Mouse (Mus musculus): ENCODE data around the gene D930007J09Rik. TPM values are rescaled to one million over a fixed set of nuclear protein-coding genes. Genes with fewer than 3 reads are reported as not detected.

D930007J09Rik gene
- not detected in 2 replicates for polyA plus RNA-seq (2015; fragmentation: Nextera tagmentation; extraction: Ambion mirVana)

- peak within 1 kb of the TSS; percentile 89 for H3K27ac ChIP-seq (replicated peaks)
- no peaks in the 10 kb centered on the region for H3K27me3 ChIP-seq (ENCODE audit: control insufficient read depth, insufficient read depth, low read length)
- ATAC-seq (ENCODE audit: low FRiP score, low TSS enrichment) (peak; percentile 43), DNase-seq (ENCODE audit: low spot score) (peak; percentile 58)
- H3K9ac ChIP-seq (ENCODE audit: low read length): peak within 1 kb of the TSS; percentile 86
- WGBS: 0% methylated on average over 64 of the region's 95 CpGs
- peak within 1 kb of the TSS; percentile 80 for H3K4me3 ChIP-seq (ENCODE audit: low read depth, low read length)
- H3K4me2 ChIP-seq (replicated peaks; ENCODE audit: low read depth): peak within 1 kb of the TSS; percentile 88
- H3K36me3 ChIP-seq (ENCODE audit: control insufficient read depth, insufficient read depth, low read length): no peaks in the 10 kb centered on the region
- no peak for TF ChIP-seq CTCF (IDR thresholded peaks at IDR 0.05; ENCODE audit: low read depth)
- no peak for TF ChIP-seq EP300 (optimal IDR thresholded peaks at IDR 0.05)
- 0 out of 2 replicates have a peak, but pooled peaks cover 2% of the 10 kb centered on the region for H3K4me1 ChIP-seq (replicated peaks; ENCODE audit: control insufficient read depth, insufficient read depth)
- no peaks in the 10 kb centered on the region for H3K9me3 ChIP-seq (ENCODE audit: control insufficient read depth, low read length)
These were observed at the start of gene D930007J09Rik for GRCm38 (mm10) chr13:32802259-32803081. Gene D930007J09Rik, minus strand, starts transcription at chr13:32802849.

- TF ChIP-seq CTCF (IDR thresholded peaks at IDR 0.05; ENCODE audit: low read depth) (peak; percentile 88), EP300 (optimal IDR thresholded peaks at IDR 0.05) (no peak)
- H3K27me3 ChIP-seq (ENCODE audit: control insufficient read depth, insufficient read depth, low read length): no peaks in the 10 kb centered on the region
- H3K9me3 ChIP-seq (ENCODE audit: control insufficient read depth, low read length): no peaks in the 10 kb centered on the region
- H3K9ac ChIP-seq (ENCODE audit: low read length): no peak overlapping the region
- no peaks in the 10 kb centered on the region; the same call in 1 of the 2 replicates for H3K4me1 ChIP-seq (replicated peaks; ENCODE audit: control insufficient read depth, insufficient read depth)
- ATAC-seq (ENCODE audit: low FRiP score, low TSS enrichment): no peak; the same call in 1 of the 2 replicates
- WGBS: 11% methylated on average over 7 of the region's 7 CpGs
- H3K36me3 ChIP-seq (ENCODE audit: control insufficient read depth, insufficient read depth, low read length): no peaks in the 10 kb centered on the region
- peak; percentile 57 for DNase-seq (ENCODE audit: low spot score)
- H3K27ac ChIP-seq (replicated peaks): no peak overlapping the region
- no peak overlapping the region for H3K4me2 ChIP-seq (replicated peaks; ENCODE audit: low read depth)
- no peak overlapping the region for H3K4me3 ChIP-seq (ENCODE audit: low read depth, low read length)
These were observed 49.3 kb upstream of the D930007J09Rik start for GRCm38 (mm10) chr13:32851967-32852366.

- 37% methylated on average over 10 of the region's 10 CpGs for WGBS
- H3K4me1 ChIP-seq (replicated peaks; ENCODE audit: control insufficient read depth, insufficient read depth): no peaks in the 10 kb centered on the region; the same call in 1 of the 2 replicates
- H3K9ac ChIP-seq (ENCODE audit: low read length): peak within 1 kb of the TSS; percentile 41
- TF ChIP-seq CTCF (IDR thresholded peaks at IDR 0.05; ENCODE audit: low read depth): no peak
- no peak for TF ChIP-seq EP300 (optimal IDR thresholded peaks at IDR 0.05)
- H3K27me3 ChIP-seq (ENCODE audit: control insufficient read depth, insufficient read depth, low read length): no peaks in the 10 kb centered on the region
- peak; percentile 72 for ATAC-seq (ENCODE audit: low FRiP score, low TSS enrichment)
- DNase-seq (ENCODE audit: low spot score): peak; percentile 76
- no peaks in the 10 kb centered on the region for H3K9me3 ChIP-seq (ENCODE audit: control insufficient read depth, low read length)
- no peaks in the 10 kb centered on the region for H3K36me3 ChIP-seq (ENCODE audit: control insufficient read depth, insufficient read depth, low read length)
- peak within 1 kb of the TSS; percentile 4 for H3K4me3 ChIP-seq (ENCODE audit: low read depth, low read length)
- H3K4me2 ChIP-seq (replicated peaks; ENCODE audit: low read depth): peak within 1 kb of the TSS; percentile 44
- peak within 1 kb of the TSS; percentile 84 for H3K27ac ChIP-seq (replicated peaks)
These were observed 48.2 kb upstream of the D930007J09Rik start, which contains the start of gene Serpinb1a for GRCm38 (mm10) chr13:32850668-32851404. Gene Serpinb1a, minus strand, starts transcription at chr13:32851185.

- H3K4me1 ChIP-seq (replicated peaks; ENCODE audit: control insufficient read depth, insufficient read depth): no peaks in the 10 kb centered on the region; the same call in 1 of the 2 replicates
- H3K27ac ChIP-seq (replicated peaks): peak overlapping the region; percentile 84
- ATAC-seq (ENCODE audit: low FRiP score, low TSS enrichment) (no peak), DNase-seq (ENCODE audit: low spot score) (peak; percentile 24)
- no peak for TF ChIP-seq EP300 (optimal IDR thresholded peaks at IDR 0.05)
- no peak for TF ChIP-seq CTCF (IDR thresholded peaks at IDR 0.05; ENCODE audit: low read depth)
- no peak overlapping the region for H3K9ac ChIP-seq (ENCODE audit: low read length)
- peak overlapping the region; percentile 44 for H3K4me2 ChIP-seq (replicated peaks; ENCODE audit: low read depth)
- no peaks in the 10 kb centered on the region for H3K27me3 ChIP-seq (ENCODE audit: control insufficient read depth, insufficient read depth, low read length)
- no peaks in the 10 kb centered on the region for H3K9me3 ChIP-seq (ENCODE audit: control insufficient read depth, low read length)
- no peaks in the 10 kb centered on the region for H3K36me3 ChIP-seq (ENCODE audit: control insufficient read depth, insufficient read depth, low read length)
- 81% methylated on average over 1 of the region's 1 CpGs for WGBS
- H3K4me3 ChIP-seq (ENCODE audit: low read depth, low read length): no peak overlapping the region
These were observed 47.5 kb upstream of the D930007J09Rik start for GRCm38 (mm10) chr13:32850156-32850555.

GRCm38 (mm10) chr13:32849531-32850123 is 47.0 kb upstream of the D930007J09Rik start:
- Histone ChIP-seq H3K4me2 (replicated peaks; ENCODE audit: low read depth) (peak overlapping the region; percentile 44), H3K9me3 (ENCODE audit: control insufficient read depth, low read length) (no peaks in the 10 kb centered on the region), H3K4me1 (replicated peaks; ENCODE audit: control insufficient read depth, insufficient read depth) (no peaks in the 10 kb centered on the region; the same call in 1 of the 2 replicates), H3K9ac (ENCODE audit: low read length) (no peak overlapping the region), H3K4me3 (ENCODE audit: low read depth, low read length) (no peak overlapping the region), H3K27me3 (ENCODE audit: control insufficient read depth, insufficient read depth, low read length) (no peaks in the 10 kb centered on the region), H3K36me3 (ENCODE audit: control insufficient read depth, insufficient read depth, low read length) (no peaks in the 10 kb centered on the region), H3K27ac (replicated peaks) (peak overlapping the region; percentile 84)
- TF ChIP-seq CTCF (IDR thresholded peaks at IDR 0.05; ENCODE audit: low read depth) (no peak), EP300 (optimal IDR thresholded peaks at IDR 0.05) (no peak)
- peak; percentile 75 for ATAC-seq (ENCODE audit: low FRiP score, low TSS enrichment)
- peak; percentile 23 for DNase-seq (ENCODE audit: low spot score)
